Mouse (Mus musculus) ovary, postnatal 14 days (tissue): ENCODE measurements around the gene Uap1l1.
"Not testable (repeated sequence)": the region's sequence is repeated elsewhere in the genome, so short reads cannot be mapped to it uniquely, and the experiment has no call there.

ENCODE experiments used
- DNase-seq: peaks from one replicate; pipeline ENCODE4 v3.0.0; 2022; ENCODE audit warnings: low spot score

Gene Uap1l1

GRCm38 (mm10) chr2:25365091-25365761, at the start of gene Uap1l1:
Gene Uap1l1 (minus strand): TSS chr2:25365682.
- DNase-seq: peak; percentile 57

- not testable (repeated sequence) for DNase-seq
Observed at GRCm38 (mm10) chr2:25413436-25413835, 48.0 kb upstream of the Uap1l1 start.

- no peak for DNase-seq
Observed at GRCm38 (mm10) chr2:25408908-25409307, 43.4 kb upstream of the Uap1l1 start.

- no peak for DNase-seq
Observed at GRCm38 (mm10) chr2:25403994-25404393, 38.5 kb upstream of the Uap1l1 start.

- DNase-seq: peak; percentile 55
Observed at GRCm38 (mm10) chr2:25402972-25403601, 37.6 kb upstream of the Uap1l1 start.

- peak; percentile 60 for DNase-seq
Observed at GRCm38 (mm10) chr2:25402377-25402971, 37.0 kb upstream of the Uap1l1 start.

- DNase-seq: peak; percentile 47
Observed at GRCm38 (mm10) chr2:25400764-25401163, 35.3 kb upstream of the Uap1l1 start.

- no peak for DNase-seq
Observed at GRCm38 (mm10) chr2:25400291-25400690, 34.8 kb upstream of the Uap1l1 start.

- no peak for DNase-seq
Observed at GRCm38 (mm10) chr2:25399051-25399450, 33.6 kb upstream of the Uap1l1 start, which contains the start of gene Npdc1. Gene Npdc1 (plus strand): TSS chr2:25399351.

GRCm38 (mm10) chr2:25398065-25398464, 32.6 kb upstream of the Uap1l1 start:
- no peak for DNase-seq

- DNase-seq: no peak
Observed at GRCm38 (mm10) chr2:25397010-25397409, 31.5 kb upstream of the Uap1l1 start.

GRCm38 (mm10) chr2:25396597-25396983, 31.1 kb upstream of the Uap1l1 start:
- no peak for DNase-seq

- DNase-seq: no peak
Observed at GRCm38 (mm10) chr2:25395721-25396596, 30.5 kb upstream of the Uap1l1 start, which contains the start of gene Entpd2. Gene Entpd2 (plus strand): TSS chr2:25395874.

- DNase-seq: no peak
Observed at GRCm38 (mm10) chr2:25394281-25395221, 29.1 kb upstream of the Uap1l1 start.

GRCm38 (mm10) chr2:25391266-25391665, 25.8 kb upstream of the Uap1l1 start:
- DNase-seq: no peak

- no peak for DNase-seq
Observed at GRCm38 (mm10) chr2:25384492-25384891, 19.0 kb upstream of the Uap1l1 start.

- no peak for DNase-seq
Observed at GRCm38 (mm10) chr2:25376589-25376988, 11.1 kb upstream of the Uap1l1 start.

GRCm38 (mm10) chr2:25373431-25373830, 7.9 kb upstream of the Uap1l1 start:
- no peak for DNase-seq

- DNase-seq: no peak
Observed at GRCm38 (mm10) chr2:25372644-25373391, 7.3 kb upstream of the Uap1l1 start.
